Mouse (Mus musculus): ENCODE measurements around the gene Rhbdd1. TPM values are rescaled to one million over a fixed set of nuclear protein-coding genes. Genes with fewer than 3 reads are reported as not detected.

Rhbdd1 gene
- polyA plus RNA-seq, 1 experiment from 2014 or later: 5.7 TPM

DNA sequence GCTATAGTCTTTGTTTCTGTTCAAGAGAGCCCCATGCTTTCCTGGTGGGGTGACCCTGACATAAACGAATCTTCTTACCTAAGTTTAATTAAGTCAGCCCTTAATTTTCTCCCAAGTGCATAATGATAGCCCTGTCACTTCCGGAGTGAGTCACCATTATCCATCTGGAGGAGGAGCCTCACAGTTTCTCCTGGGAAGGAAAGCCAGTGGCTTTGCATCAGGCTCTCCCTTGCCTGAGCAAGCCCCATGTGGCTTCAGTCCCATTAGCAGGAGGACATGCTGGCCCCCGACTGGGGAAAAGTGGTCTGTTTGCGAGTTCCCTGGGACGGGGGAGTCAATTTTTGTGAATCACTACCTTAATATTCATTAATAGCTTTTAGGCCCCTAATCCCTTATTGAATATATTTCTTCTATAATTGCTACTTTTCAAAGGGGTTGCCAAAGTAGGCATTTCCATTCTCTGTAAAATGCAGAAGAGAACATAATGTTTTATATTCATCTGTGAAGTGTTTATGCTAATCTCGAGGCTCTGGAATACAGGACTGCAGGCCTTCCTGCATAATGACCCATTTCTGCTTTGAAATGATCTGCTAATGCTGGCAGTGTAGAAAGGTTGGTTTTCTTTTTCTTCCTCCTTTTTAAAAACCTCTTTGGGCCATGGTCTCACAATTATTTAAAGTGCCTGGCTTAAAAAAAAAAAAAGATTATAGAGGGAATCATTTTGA lies 135.8 kb downstream of the Rhbdd1 start:
- H3K9me3 ChIP-seq (replicated peaks): no peaks in the 10 kb centered on the region
- peak overlapping the region; percentile 37; the same call in 1 of the 2 replicates for H3K27ac ChIP-seq
- ATAC-seq: peak; percentile 91
- H3K36me3 ChIP-seq (ENCODE audit: poor library complexity, severe bottlenecking): no peaks in the 10 kb centered on the region
- H3K4me2 ChIP-seq: no peak overlapping the region
- no peaks in the 10 kb centered on the region for H3K27me3 ChIP-seq
- peaks cover 19% of the 10 kb centered on the region for H3K4me1 ChIP-seq
- H3K4me3 ChIP-seq: no peak overlapping the region
- WGBS: 6% methylated on average over 6 of the region's 6 CpGs
- H3K9ac ChIP-seq: no peak overlapping the region

DNA sequence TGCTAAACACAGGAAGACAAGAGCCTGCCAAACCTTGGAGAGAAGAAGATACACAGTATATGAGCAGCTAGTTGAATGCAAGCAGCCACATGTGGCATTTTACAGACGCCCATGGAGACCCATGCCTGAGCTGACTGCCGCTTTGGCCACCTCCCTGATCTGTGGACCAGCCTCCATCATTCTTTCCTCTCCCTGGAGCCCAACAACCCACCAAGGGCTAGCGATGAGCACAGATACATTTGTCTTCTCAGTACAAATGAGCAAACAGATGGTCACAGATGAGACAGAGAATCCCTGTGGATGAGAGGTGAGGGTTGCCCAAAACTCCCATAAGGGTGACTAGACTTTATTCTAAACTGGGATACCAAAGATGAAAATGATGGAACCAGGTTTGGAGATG lies 137.8 kb downstream of the Rhbdd1 start:
- Histone ChIP-seq H3K4me3 (no peak overlapping the region), H3K4me1 (peaks cover 19% of the 10 kb centered on the region), H3K9me3 (replicated peaks) (no peaks in the 10 kb centered on the region), H3K4me2 (no peak overlapping the region), H3K27me3 (no peaks in the 10 kb centered on the region), H3K27ac (0 out of 2 replicates have a peak overlapping the region, but pooled peaks have one; percentile 71), H3K9ac (no peak overlapping the region), H3K36me3 (ENCODE audit: poor library complexity, severe bottlenecking) (no peaks in the 10 kb centered on the region)
- 96% methylated on average over 3 of the region's 3 CpGs for WGBS
- no peak for ATAC-seq

DNA sequence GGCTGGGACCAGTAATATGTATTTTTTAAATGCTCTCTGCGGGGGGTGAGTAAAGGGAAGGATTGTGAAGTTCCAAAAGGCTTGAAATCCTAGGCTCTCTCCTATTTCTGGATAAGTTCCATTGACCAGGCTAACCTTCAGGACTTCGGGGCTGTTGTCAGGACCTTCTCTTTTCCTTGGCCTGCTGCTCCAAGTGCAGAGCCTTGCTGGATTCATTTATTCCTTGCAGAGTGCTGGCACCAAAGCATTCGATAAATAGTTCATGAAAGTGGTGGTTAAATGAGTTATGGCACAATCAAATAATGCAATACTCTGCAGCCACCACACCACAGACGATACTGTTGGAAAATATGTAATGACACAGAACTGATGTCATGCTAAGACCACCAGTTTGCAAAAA lies 143.1 kb downstream of the Rhbdd1 start:
- ATAC-seq: no peak
- Histone ChIP-seq H3K27me3 (no peaks in the 10 kb centered on the region), H3K4me2 (no peak overlapping the region), H3K4me1 (no peaks in the 10 kb centered on the region), H3K27ac (no peak overlapping the region), H3K36me3 (ENCODE audit: poor library complexity, severe bottlenecking) (no peaks in the 10 kb centered on the region), H3K9ac (no peak overlapping the region), H3K9me3 (replicated peaks) (no peaks in the 10 kb centered on the region), H3K4me3 (no peak overlapping the region)
- 90% methylated on average over 4 of the region's 4 CpGs for WGBS

DNA sequence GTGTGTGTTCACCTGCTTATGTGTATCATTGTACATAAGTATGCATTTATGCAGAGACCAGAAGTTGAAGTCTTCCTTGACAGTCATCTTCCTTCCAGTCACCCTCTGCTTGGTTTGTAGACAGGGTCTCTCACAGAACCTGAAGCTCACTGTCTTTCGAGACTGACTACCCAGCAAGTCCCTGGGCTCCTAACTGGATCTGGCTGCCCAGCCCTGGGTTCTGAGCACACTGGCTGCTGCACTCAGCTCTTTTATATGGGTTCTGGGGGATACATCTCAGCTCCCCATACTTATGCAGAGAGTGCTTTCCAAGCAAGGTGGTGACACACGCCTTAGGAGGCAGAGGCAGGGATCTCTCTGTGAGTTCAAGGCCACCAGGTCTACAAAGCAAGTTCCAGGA lies 143.7 kb downstream of the Rhbdd1 start:
- no peak overlapping the region for H3K27ac ChIP-seq
- H3K4me2 ChIP-seq: no peak overlapping the region
- no peaks in the 10 kb centered on the region for H3K4me1 ChIP-seq
- WGBS: 89% methylated on average over 2 of the region's 2 CpGs
- H3K36me3 ChIP-seq (ENCODE audit: poor library complexity, severe bottlenecking): no peaks in the 10 kb centered on the region
- no peak overlapping the region for H3K4me3 ChIP-seq
- no peaks in the 10 kb centered on the region for H3K9me3 ChIP-seq (replicated peaks)
- ATAC-seq: no peak
- H3K27me3 ChIP-seq: no peaks in the 10 kb centered on the region
- no peak overlapping the region for H3K9ac ChIP-seq

DNA sequence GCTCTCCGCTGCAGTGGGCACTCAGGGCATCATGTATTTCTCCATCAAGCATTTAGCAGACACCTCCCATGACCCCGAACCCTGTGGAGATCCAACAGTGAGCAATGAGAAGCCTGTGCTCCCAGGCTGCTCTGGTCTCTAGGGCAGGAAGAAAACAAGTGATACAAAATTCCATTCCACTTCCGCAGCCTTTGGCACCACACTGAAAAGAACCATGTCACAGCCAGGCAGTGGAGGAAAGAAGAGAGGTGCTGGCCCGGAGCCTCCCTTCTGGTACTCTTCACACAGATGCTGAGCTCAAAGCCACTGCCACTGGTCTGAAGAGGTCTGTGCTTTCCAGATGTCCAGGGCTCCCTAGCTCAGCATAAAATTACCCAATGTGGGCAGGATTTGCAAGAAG lies 144.8 kb downstream of the Rhbdd1 start:
- Histone ChIP-seq H3K36me3 (ENCODE audit: poor library complexity, severe bottlenecking) (no peaks in the 10 kb centered on the region), H3K9ac (no peak overlapping the region), H3K4me2 (no peak overlapping the region), H3K27ac (no peak overlapping the region), H3K27me3 (no peaks in the 10 kb centered on the region), H3K4me3 (no peak overlapping the region), H3K4me1 (peaks cover 8% of the 10 kb centered on the region), H3K9me3 (replicated peaks) (no peaks in the 10 kb centered on the region)
- 96% methylated on average over 4 of the region's 4 CpGs for WGBS
- no peak for ATAC-seq

DNA sequence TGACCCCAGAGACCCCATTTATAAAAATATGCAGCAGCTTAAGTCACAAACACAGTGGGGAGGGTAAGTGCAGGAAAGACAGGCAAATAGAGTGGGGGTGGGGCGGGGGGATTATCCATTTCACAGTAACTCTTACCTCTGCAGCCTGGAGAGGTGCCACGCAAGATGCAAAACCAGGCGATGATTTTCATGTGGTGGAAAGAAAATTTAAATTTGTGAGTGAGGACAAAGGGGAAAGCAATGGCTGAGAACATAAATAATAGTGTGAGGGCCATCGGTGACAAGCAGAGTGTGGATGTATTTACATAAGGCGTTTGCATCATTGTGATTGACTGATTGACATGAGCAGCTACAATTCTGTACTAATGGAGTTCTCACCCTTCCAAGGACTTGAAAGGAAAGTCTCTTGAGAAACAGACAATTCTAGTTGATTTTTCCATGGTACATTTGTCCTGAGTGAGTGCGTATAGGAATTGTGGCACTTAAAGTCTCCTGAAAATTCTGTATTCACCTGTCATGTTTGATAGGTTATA lies 149.1 kb downstream of the Rhbdd1 start:
- no peak overlapping the region for H3K4me2 ChIP-seq
- 53% methylated on average over 6 of the region's 6 CpGs for WGBS
- no peaks in the 10 kb centered on the region for H3K36me3 ChIP-seq (ENCODE audit: poor library complexity, severe bottlenecking)
- H3K27me3 ChIP-seq: no peaks in the 10 kb centered on the region
- 0 out of 2 replicates have a peak overlapping the region, but pooled peaks have one; percentile 20 for H3K27ac ChIP-seq
- no peak overlapping the region for H3K4me3 ChIP-seq
- peaks cover 8% of the 10 kb centered on the region for H3K4me1 ChIP-seq
- H3K9ac ChIP-seq: no peak overlapping the region
- ATAC-seq: peak; percentile 48; the same call in 1 of the 2 replicates
- H3K9me3 ChIP-seq (replicated peaks): no peaks in the 10 kb centered on the region

DNA sequence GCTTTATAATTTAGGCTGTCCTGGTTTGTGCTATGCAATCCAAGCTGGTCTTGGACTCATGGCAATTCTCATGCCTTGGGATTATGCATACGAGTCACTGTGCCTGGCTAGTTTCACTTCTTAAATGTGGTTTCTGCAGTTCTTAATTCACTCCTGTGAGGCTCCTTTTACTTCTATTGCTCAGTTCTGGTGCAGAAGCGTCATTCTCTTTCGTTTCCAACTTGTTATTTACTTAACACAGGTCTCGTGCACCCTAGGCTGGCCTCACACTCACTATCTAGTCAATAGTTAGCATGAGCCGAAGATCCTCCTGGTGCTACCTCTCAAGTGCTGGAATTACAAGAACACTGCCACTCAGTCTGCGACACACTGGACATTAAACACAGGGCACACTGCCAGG lies 152.6 kb downstream of the Rhbdd1 start:
- 85% methylated on average over 6 of the region's 6 CpGs for WGBS
- Histone ChIP-seq H3K9me3 (replicated peaks) (no peaks in the 10 kb centered on the region), H3K36me3 (ENCODE audit: poor library complexity, severe bottlenecking) (no peaks in the 10 kb centered on the region), H3K4me3 (no peak overlapping the region), H3K4me1 (peaks cover 9% of the 10 kb centered on the region), H3K27ac (no peak overlapping the region), H3K27me3 (no peaks in the 10 kb centered on the region), H3K4me2 (no peak overlapping the region), H3K9ac (no peak overlapping the region)
- no peak for ATAC-seq

DNA sequence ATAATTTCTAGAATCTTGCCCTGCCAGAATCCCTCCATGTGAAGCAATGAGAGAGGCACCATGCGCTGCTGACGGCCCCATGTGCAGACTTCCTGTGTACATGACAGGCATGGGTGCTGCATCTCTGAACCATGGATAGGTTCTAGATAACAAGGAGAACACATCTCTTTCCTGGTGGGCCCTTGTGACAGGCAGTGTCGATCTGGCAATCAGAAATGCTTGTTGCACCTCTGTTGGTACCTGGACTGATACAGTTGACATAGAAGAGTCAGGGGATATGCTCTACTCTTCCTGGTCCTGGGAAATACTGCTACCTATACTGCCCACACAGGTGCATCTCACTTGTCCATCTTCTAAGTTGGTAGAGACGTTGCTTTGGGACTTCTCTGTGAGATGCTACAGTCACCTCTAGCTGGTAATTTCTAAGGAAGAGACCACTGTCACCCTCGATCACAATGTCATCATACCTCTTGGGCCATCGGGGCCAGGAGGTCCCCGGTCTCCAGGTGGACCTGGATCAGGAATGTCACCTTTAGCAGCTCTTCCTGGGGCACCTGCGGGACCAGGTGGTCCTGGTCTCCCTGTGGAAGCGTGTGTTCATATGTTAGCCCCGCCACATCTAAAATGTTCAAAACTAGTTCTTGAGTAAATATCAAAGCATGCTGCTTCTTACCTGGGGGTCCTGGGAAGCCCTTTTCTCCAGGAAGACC lies 154.4 kb downstream of the Rhbdd1 start:
- WGBS: 97% methylated on average over 10 of the region's 10 CpGs
- no peak overlapping the region for H3K27ac ChIP-seq
- no peaks in the 10 kb centered on the region for H3K9me3 ChIP-seq (replicated peaks)
- peaks cover 20% of the 10 kb centered on the region for H3K4me1 ChIP-seq
- no peak overlapping the region for H3K9ac ChIP-seq
- no peak overlapping the region for H3K4me3 ChIP-seq
- no peak overlapping the region for H3K4me2 ChIP-seq
- H3K36me3 ChIP-seq (ENCODE audit: poor library complexity, severe bottlenecking): no peaks in the 10 kb centered on the region
- no peak for ATAC-seq
- H3K27me3 ChIP-seq: no peaks in the 10 kb centered on the region

DNA sequence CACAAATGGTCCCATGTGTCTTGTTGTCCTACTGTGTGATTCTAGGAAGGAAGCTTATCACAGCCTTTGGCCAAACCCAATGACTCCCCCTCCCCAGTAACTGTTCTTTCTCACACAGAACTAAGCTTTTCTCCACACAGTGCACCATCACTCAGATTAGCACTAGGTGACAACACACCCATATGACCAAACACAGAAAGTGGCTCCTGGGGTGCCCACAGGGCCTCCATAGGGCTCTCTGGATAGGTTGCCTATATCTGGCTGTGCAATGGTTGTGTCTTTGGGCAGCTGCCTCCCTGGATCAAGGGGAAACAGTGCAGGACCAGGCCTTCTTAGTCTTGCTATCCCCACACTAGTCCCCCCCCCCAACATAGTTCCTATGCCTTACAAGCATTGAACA lies 157.2 kb downstream of the Rhbdd1 start:
- no peaks in the 10 kb centered on the region for H3K9me3 ChIP-seq (replicated peaks)
- no peaks in the 10 kb centered on the region for H3K27me3 ChIP-seq
- H3K4me1 ChIP-seq: peaks cover 30% of the 10 kb centered on the region
- no peak overlapping the region for H3K27ac ChIP-seq
- H3K4me2 ChIP-seq: no peak overlapping the region
- no peak overlapping the region for H3K9ac ChIP-seq
- no peaks in the 10 kb centered on the region for H3K36me3 ChIP-seq (ENCODE audit: poor library complexity, severe bottlenecking)
- no peak for ATAC-seq
- no peak overlapping the region for H3K4me3 ChIP-seq

DNA sequence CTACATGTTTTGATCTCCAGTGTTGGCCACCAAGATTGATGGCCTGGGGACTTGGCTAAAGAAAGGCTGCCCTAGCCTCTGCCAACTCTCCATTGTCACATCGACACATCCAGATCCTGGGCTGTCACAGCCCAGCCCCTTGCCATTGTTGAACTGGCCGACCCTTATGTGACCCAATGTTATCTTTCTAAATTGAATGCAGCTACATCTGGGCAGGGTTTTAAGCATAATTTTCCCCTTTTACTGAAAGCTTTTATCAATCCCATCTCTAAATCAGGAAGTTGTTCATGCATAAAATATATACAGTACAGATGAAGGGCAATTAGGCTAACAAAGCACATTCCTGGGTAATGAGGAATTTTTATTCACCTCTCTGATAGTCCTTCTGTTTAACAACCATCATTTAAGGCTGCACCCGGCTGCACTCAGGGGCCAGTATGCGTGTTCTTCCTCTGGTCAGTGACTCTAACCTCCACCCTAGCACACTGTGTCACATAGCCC lies 158.3 kb downstream of the Rhbdd1 start:
- Histone ChIP-seq H3K9me3 (replicated peaks) (no peaks in the 10 kb centered on the region), H3K27me3 (no peaks in the 10 kb centered on the region), H3K4me3 (no peak overlapping the region), H3K9ac (no peak overlapping the region), H3K4me2 (no peak overlapping the region), H3K27ac (peak overlapping the region; percentile 65), H3K4me1 (peaks cover 30% of the 10 kb centered on the region), H3K36me3 (ENCODE audit: poor library complexity, severe bottlenecking) (no peaks in the 10 kb centered on the region)
- peak; percentile 60 for ATAC-seq
- 12% methylated on average over 4 of the region's 4 CpGs for WGBS

DNA sequence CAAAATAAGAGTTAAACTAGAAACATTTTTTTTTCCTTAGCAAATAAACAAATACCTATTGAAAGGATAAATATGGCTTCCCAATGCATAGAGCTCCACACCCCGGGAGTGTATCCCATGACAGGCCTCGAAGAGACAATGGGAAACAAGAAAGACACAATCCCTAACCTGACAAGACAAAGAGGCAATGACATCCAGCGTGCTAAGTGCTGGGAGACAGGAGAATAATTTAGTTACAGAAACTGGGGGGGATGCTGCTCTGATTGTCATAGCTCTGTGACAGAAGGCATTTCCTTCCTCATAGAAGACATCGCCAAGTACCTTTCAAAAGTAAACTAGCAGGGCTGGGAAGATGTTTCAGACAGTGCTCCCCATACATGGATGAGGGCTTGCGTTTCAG lies 159.0 kb downstream of the Rhbdd1 start:
- Histone ChIP-seq H3K9me3 (replicated peaks) (no peaks in the 10 kb centered on the region), H3K27ac (peak overlapping the region; percentile 44; the same call in 1 of the 2 replicates), H3K27me3 (no peaks in the 10 kb centered on the region), H3K4me1 (peaks cover 30% of the 10 kb centered on the region), H3K36me3 (ENCODE audit: poor library complexity, severe bottlenecking) (no peaks in the 10 kb centered on the region), H3K4me3 (no peak overlapping the region), H3K4me2 (no peak overlapping the region), H3K9ac (no peak overlapping the region)
- WGBS: 56% methylated on average over 5 of the region's 5 CpGs
- ATAC-seq: peak; percentile 28; the same call in 1 of the 2 replicates

DNA sequence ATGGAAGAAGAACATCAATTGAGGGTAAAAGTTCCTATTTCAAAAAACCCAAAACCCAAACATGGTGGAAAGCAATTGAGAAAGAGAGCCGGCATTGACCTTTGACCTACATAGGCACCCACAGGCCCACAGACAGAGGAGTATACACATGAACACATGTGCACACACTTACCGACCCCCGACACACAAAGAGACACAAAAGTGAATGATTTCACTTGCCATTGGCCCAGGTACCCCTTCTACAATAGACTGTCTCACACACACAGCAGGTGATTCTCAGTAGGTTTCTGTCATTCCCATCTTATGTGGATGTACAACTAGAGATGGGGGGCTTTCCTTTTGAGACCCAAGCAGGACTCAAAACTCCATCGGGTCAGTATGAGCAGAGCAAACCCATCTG lies 159.6 kb downstream of the Rhbdd1 start:
- peaks cover 30% of the 10 kb centered on the region for H3K4me1 ChIP-seq
- H3K27ac ChIP-seq: peak overlapping the region; percentile 69
- no peaks in the 10 kb centered on the region for H3K9me3 ChIP-seq (replicated peaks)
- H3K9ac ChIP-seq: no peak overlapping the region
- no peak for ATAC-seq
- no peaks in the 10 kb centered on the region for H3K36me3 ChIP-seq (ENCODE audit: poor library complexity, severe bottlenecking)
- no peak overlapping the region for H3K4me2 ChIP-seq
- no peak overlapping the region for H3K4me3 ChIP-seq
- 69% methylated on average over 4 of the region's 4 CpGs for WGBS
- no peaks in the 10 kb centered on the region for H3K27me3 ChIP-seq
